Mouse (Mus musculus) midbrain, embryonic 13.5 days (tissue): ENCODE results near the gene Prkar1a. TPM values are rescaled to one million over a fixed set of nuclear protein-coding genes. Genes with fewer than 3 reads are reported as not detected.

Experiments
- ATAC-seq: fragments of 200-750 bp; cut with Nextera tagmentation; 2 replicates; pipeline ENCODE4 v1.8.0; 2017; ENCODE audit warnings: mild to moderate bottlenecking, moderate TSS enrichment, moderate library complexity
- H3K27ac ChIP-seq: fragments of 300-500 bp; sonication (generic); 2 replicates; pipeline ENCODE4 v1.5.1; 2015; ENCODE audit warnings: inconsistent platforms, mild to moderate bottlenecking, moderate library complexity
- H3K27me3 ChIP-seq: fragments of 300-500 bp; sonication (generic); 2 replicates; pipeline ENCODE4 v1.6.1; 2015; ENCODE audit warnings: mild to moderate bottlenecking, inconsistent platforms
- H3K36me3 ChIP-seq: fragments of 300-500 bp; sonication (generic); 2 replicates; pipeline ENCODE4 v1.6.1; 2015; ENCODE audit warnings: mild to moderate bottlenecking, inconsistent platforms
- H3K4me1 ChIP-seq: fragments of 300-500 bp; sonication (generic); replicated peaks from 2 replicates; pipeline ENCODE4 v1.6.1; 2015; ENCODE audit warnings: inconsistent platforms
- H3K4me2 ChIP-seq: fragments of 300-500 bp; sonication (generic); replicated peaks from 2 replicates; pipeline ENCODE4 v1.6.1; 2015; ENCODE audit warnings: moderate library complexity, mild to moderate bottlenecking, inconsistent platforms
- H3K4me3 ChIP-seq: fragments of 300-500 bp; sonication (generic); replicated peaks from 2 replicates; pipeline ENCODE4 v1.5.1; 2015; ENCODE audit warnings: mild to moderate bottlenecking, inconsistent platforms
- H3K9ac ChIP-seq: fragments of 300-500 bp; sonication (generic); replicated peaks from 2 replicates; pipeline ENCODE4 v1.6.1; 2015; ENCODE audit warnings: mild to moderate bottlenecking, inconsistent platforms
- H3K9me3 ChIP-seq: fragments of 300-500 bp; sonication (generic); 2 replicates; pipeline ENCODE4 v1.6.1; 2016; ENCODE audit warnings: mild to moderate bottlenecking, inconsistent platforms
- WGBS: fragments of 180-500 bp; shearing (Covaris S2); methylation state at CpG from one replicate; pipeline ENCODE4 v1.1.7; 2015; 5-methylcytosine and 5-hydroxymethylcytosine counted together
- polyA plus RNA-seq: library from polyadenylated mRNA; unstranded; fragments of >200 nt; fragmentation: Nextera tagmentation; extraction: Ambion mirVana; gene quantifications from 2 replicates; pipeline ENCODE4 v1.2.1, GENCODE M21; 2015

Prkar1a gene
- polyA plus RNA-seq, 1 experiment from 2014 or later = 471 TPM

DNA sequence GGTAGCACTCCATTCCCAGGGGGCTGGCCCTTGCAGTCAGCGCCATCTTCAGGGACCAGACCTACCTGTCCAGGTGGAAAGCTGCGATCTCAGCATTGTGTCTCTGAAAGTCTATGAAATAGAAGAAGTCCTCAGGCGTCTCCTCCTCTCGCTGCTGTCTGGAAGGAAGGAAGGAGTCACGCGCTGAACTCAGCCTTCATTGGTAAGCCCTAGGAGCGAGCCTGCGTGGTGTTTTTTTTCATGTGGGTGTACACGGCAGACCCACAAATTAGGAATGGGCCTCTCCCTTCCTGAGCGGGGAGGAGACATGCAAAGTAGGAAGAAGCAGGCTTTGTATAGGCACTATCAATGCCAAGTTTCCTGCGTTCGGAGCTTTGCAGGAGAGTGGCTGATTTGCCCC, 29.1 kb downstream of the Prkar1a start:
- H3K27me3 ChIP-seq = peaks cover 11% of the 10 kb centered on the region
- H3K9me3 ChIP-seq = no peaks in the 10 kb centered on the region
- H3K4me3 ChIP-seq = no peak overlapping the region
- no peak overlapping the region for H3K4me2 ChIP-seq
- H3K4me1 ChIP-seq = no peaks in the 10 kb centered on the region
- no peak for ATAC-seq
- no peak overlapping the region for H3K27ac ChIP-seq
- 77% methylated on average over 12 of the region's 12 CpGs for WGBS
- no peak overlapping the region for H3K9ac ChIP-seq
- H3K36me3 ChIP-seq = no peaks in the 10 kb centered on the region

- H3K4me1 ChIP-seq = no peaks in the 10 kb centered on the region
- 77% methylated on average over 9 of the region's 9 CpGs for WGBS
- H3K4me2 ChIP-seq = no peak overlapping the region
- no peak overlapping the region for H3K4me3 ChIP-seq
- no peak overlapping the region for H3K27ac ChIP-seq
- peaks cover 3% of the 10 kb centered on the region; the same call in 1 of the 2 replicates for H3K27me3 ChIP-seq
- no peaks in the 10 kb centered on the region for H3K9me3 ChIP-seq
- no peaks in the 10 kb centered on the region for H3K36me3 ChIP-seq
- H3K9ac ChIP-seq = no peak overlapping the region
- ATAC-seq = no peak
These were observed 31.7 kb downstream of the Prkar1a start for GRCm38 (mm10) chr11:109680934-109681333.

DNA sequence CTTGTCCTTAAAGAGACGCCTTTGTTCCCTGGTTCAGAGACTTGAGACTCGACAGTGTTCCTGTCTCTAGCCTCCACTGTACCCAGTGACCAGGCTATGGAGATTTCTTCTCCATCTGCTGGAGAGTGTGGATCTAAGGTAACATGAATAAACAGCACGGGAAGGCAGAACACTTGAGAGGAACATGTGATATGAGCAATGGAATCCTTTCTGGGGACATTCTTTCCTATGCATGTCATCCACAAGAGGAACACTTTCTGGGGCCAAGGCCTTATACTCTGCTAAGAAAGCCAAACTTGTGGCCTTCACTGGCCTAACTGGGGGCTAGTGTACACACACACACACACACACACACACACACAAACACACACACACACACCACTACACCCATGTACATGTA, 32.4 kb downstream of the Prkar1a start:
- 83% methylated on average over 3 of the region's 3 CpGs for WGBS
- no peak overlapping the region for H3K4me2 ChIP-seq
- H3K4me1 ChIP-seq = no peaks in the 10 kb centered on the region
- ATAC-seq = no peak
- H3K9me3 ChIP-seq = no peaks in the 10 kb centered on the region
- H3K27me3 ChIP-seq = peaks cover 3% of the 10 kb centered on the region; the same call in 1 of the 2 replicates
- H3K4me3 ChIP-seq = no peak overlapping the region
- H3K27ac ChIP-seq = no peak overlapping the region
- no peaks in the 10 kb centered on the region for H3K36me3 ChIP-seq
- no peak overlapping the region for H3K9ac ChIP-seq

DNA sequence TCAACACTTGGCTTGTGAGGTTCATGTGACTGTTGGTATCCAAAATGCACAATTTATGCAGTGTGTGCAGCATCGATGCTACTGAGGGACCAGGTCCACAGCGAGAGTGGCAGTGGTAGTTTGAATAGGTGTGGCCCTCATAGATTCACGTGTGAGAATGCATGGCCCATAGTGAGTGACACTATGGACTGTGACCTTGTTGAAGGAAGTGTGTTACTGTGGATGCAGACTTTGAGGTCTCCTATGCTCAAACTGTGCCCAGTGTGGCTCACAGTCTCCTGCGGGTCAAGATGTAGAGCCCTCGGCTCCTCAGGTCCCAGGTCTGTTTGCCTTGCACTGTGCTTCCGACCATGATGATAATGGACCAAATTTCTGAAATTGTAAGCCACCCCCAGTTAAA, 33.0 kb downstream of the Prkar1a start:
- no peak for ATAC-seq
- WGBS = 93% methylated on average over 6 of the region's 6 CpGs
- Histone ChIP-seq H3K9me3 (no peaks in the 10 kb centered on the region), H3K27ac (no peak overlapping the region), H3K4me2 (no peak overlapping the region), H3K27me3 (peaks cover 3% of the 10 kb centered on the region; the same call in 1 of the 2 replicates), H3K36me3 (no peaks in the 10 kb centered on the region), H3K4me1 (no peaks in the 10 kb centered on the region), H3K9ac (no peak overlapping the region), H3K4me3 (no peak overlapping the region)

DNA sequence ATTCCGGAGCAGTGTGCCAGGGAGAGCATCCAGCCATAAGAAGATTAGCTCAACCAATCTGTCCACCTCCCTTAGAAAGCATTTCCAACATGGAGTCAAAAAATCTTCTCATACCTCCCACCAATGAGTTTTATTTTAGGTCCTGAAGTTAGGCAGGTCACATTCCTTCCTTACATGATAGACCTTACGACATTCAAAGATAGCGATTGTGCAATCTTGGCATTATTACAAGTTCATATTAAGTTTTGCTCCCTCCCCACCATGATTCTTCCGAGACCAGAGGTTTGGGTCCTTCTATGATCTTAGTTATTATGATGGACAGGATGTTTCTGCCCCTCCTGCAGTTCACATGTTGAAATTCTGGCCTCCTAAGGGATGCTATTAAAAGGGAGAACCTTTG, 40.3 kb downstream of the Prkar1a start:
- ATAC-seq = no peak
- H3K4me3 ChIP-seq = no peak overlapping the region
- no peak overlapping the region for H3K9ac ChIP-seq
- H3K27me3 ChIP-seq = no peaks in the 10 kb centered on the region
- no peaks in the 10 kb centered on the region for H3K9me3 ChIP-seq
- H3K4me2 ChIP-seq = no peak overlapping the region
- H3K36me3 ChIP-seq = no peaks in the 10 kb centered on the region
- H3K27ac ChIP-seq = no peak overlapping the region
- 88% methylated on average over 4 of the region's 4 CpGs for WGBS
- no peaks in the 10 kb centered on the region for H3K4me1 ChIP-seq

- no peak overlapping the region for H3K4me3 ChIP-seq
- H3K4me1 ChIP-seq = no peaks in the 10 kb centered on the region
- no peaks in the 10 kb centered on the region for H3K36me3 ChIP-seq
- H3K9ac ChIP-seq = no peak overlapping the region
- no peaks in the 10 kb centered on the region for H3K9me3 ChIP-seq
- no peaks in the 10 kb centered on the region for H3K27me3 ChIP-seq
- no peak overlapping the region for H3K27ac ChIP-seq
- H3K4me2 ChIP-seq = no peak overlapping the region
- ATAC-seq = no peak
- WGBS = 39% methylated on average over 3 of the region's 3 CpGs
These were observed 43.5 kb downstream of the Prkar1a start for GRCm38 (mm10) chr11:109692737-109693136.

- Histone ChIP-seq H3K4me2 (no peak overlapping the region), H3K4me1 (no peaks in the 10 kb centered on the region), H3K4me3 (no peak overlapping the region), H3K27ac (no peak overlapping the region), H3K9me3 (no peaks in the 10 kb centered on the region), H3K36me3 (no peaks in the 10 kb centered on the region), H3K9ac (no peak overlapping the region), H3K27me3 (no peaks in the 10 kb centered on the region)
- 88% methylated on average over 4 of the region's 4 CpGs for WGBS
- ATAC-seq = no peak
These were observed 47.3 kb downstream of the Prkar1a start for GRCm38 (mm10) chr11:109696519-109696918.

DNA sequence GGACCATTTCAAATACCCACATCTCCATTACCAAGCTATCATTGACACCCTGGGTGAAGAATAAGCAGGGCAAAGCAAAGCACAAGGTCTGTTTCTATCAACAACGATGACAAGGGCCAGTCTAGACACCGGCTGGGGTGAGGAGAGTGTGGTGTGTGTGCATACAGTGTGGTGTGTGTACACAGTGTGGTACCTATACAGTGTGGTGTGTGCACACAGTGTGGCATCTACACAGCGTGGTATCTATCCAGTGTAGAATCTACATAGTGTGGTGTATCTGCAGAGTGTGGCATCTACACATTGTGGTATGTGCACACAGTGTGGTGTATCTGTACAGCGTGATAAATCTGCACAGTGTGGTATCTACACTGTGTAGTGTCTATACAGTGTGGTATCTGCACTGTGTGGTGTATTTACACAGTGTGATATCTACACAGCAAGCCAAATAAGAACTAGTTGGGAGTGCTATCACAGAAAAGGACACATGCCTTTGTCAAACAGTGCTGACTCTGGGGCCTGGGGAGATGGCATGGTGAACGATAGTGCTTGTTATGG, 48.0 kb downstream of the Prkar1a start:
- no peak overlapping the region for H3K4me3 ChIP-seq
- no peaks in the 10 kb centered on the region for H3K9me3 ChIP-seq
- H3K27me3 ChIP-seq = no peaks in the 10 kb centered on the region
- H3K4me1 ChIP-seq = no peaks in the 10 kb centered on the region
- no peak overlapping the region for H3K4me2 ChIP-seq
- 88% methylated on average over 5 of the region's 5 CpGs for WGBS
- no peak for ATAC-seq
- no peaks in the 10 kb centered on the region for H3K36me3 ChIP-seq
- no peak overlapping the region for H3K9ac ChIP-seq
- H3K27ac ChIP-seq = no peak overlapping the region

- no peak for ATAC-seq
- H3K4me3 ChIP-seq = no peak overlapping the region
- H3K27me3 ChIP-seq = no peaks in the 10 kb centered on the region
- no peak overlapping the region for H3K9ac ChIP-seq
- no peak overlapping the region for H3K27ac ChIP-seq
- no peaks in the 10 kb centered on the region for H3K4me1 ChIP-seq
- H3K9me3 ChIP-seq = no peaks in the 10 kb centered on the region
- 91% methylated on average over 10 of the region's 10 CpGs for WGBS
- H3K4me2 ChIP-seq = no peak overlapping the region
- H3K36me3 ChIP-seq = no peaks in the 10 kb centered on the region
These were observed 49.5 kb downstream of the Prkar1a start for GRCm38 (mm10) chr11:109698740-109699139.

GRCm38 (mm10) chr11:109699784-109700183, 50.6 kb downstream of the Prkar1a start:
- Histone ChIP-seq H3K36me3 (no peaks in the 10 kb centered on the region), H3K4me1 (no peaks in the 10 kb centered on the region), H3K9me3 (no peaks in the 10 kb centered on the region), H3K4me3 (no peak overlapping the region), H3K4me2 (no peak overlapping the region), H3K27me3 (no peaks in the 10 kb centered on the region), H3K9ac (no peak overlapping the region), H3K27ac (no peak overlapping the region)
- no peak for ATAC-seq
- WGBS = 75% methylated on average over 2 of the region's 2 CpGs

DNA sequence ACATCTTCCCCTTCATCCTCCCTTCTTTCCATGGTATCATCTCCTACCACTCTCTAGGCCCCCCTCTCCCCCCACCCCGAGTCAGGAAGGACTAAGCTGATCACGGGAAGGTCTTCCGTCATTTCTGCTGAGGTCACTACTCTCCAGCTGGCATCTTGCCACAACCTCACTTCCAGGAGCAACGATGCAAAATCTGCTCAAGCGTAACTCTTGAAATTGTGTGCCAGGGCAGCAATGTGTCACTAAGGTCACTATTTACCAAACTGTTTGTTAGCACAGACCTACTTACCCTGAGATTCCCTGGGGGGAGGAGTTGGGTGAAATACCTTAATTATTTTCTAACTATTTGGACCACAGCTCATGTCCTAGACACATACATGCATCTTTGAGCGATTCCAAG, 51.6 kb downstream of the Prkar1a start:
- Histone ChIP-seq H3K27ac (no peak overlapping the region), H3K9me3 (no peaks in the 10 kb centered on the region), H3K4me1 (no peaks in the 10 kb centered on the region), H3K36me3 (no peaks in the 10 kb centered on the region), H3K4me3 (no peak overlapping the region), H3K9ac (no peak overlapping the region), H3K4me2 (no peak overlapping the region), H3K27me3 (no peaks in the 10 kb centered on the region)
- 77% methylated on average over 6 of the region's 6 CpGs for WGBS
- ATAC-seq = no peak

- Histone ChIP-seq H3K9me3 (no peaks in the 10 kb centered on the region), H3K4me1 (no peaks in the 10 kb centered on the region), H3K4me3 (no peak overlapping the region), H3K27me3 (no peaks in the 10 kb centered on the region), H3K36me3 (no peaks in the 10 kb centered on the region), H3K27ac (no peak overlapping the region), H3K9ac (no peak overlapping the region), H3K4me2 (no peak overlapping the region)
- ATAC-seq = no peak
- WGBS = 56% methylated on average over 10 of the region's 10 CpGs
These were observed 53.0 kb downstream of the Prkar1a start for GRCm38 (mm10) chr11:109702031-109702815.

- H3K27ac ChIP-seq = no peak overlapping the region
- no peak overlapping the region for H3K9ac ChIP-seq
- ATAC-seq = no peak
- no peaks in the 10 kb centered on the region for H3K4me1 ChIP-seq
- no peaks in the 10 kb centered on the region for H3K27me3 ChIP-seq
- 79% methylated on average over 9 of the region's 9 CpGs for WGBS
- H3K9me3 ChIP-seq = no peaks in the 10 kb centered on the region
- no peak overlapping the region for H3K4me2 ChIP-seq
- H3K36me3 ChIP-seq = no peaks in the 10 kb centered on the region
- H3K4me3 ChIP-seq = no peak overlapping the region
These were observed 54.6 kb downstream of the Prkar1a start for GRCm38 (mm10) chr11:109703845-109704244.
